Mouse (Mus musculus): Measurements from ENCODE around the gene Il17rd. TPM values are rescaled to one million over a fixed set of nuclear protein-coding genes. Genes with fewer than 3 reads are reported as not detected.

The Il17rd gene
- total and polyA plus RNA-seq, 3 experiments = 2.1 to 4.5 (median 3.2) TPM

- H3K79me2 ChIP-seq (replicated peaks; ENCODE audit: control insufficient read depth, insufficient read depth, low read length) = no peaks in the 10 kb centered on the region
- intact Hi-C loops (cut with DNase I) = no loop called here
- 77% methylated on average over 3 of the region's 3 CpGs for WGBS
- DNase-seq = no peak
- TF ChIP-seq CTCF (IDR thresholded peaks at IDR 0.05) (no peak), POLR2A (IDR thresholded peaks at IDR 0.05; ENCODE audit: insufficient read depth, low read depth, low read length) (no peak), EP300 (IDR thresholded peaks at IDR 0.05; ENCODE audit: insufficient read depth, low read depth, low read length) (no peak)
- H3K27me3 ChIP-seq (ENCODE audit: control insufficient read depth, insufficient read depth, low read length) = no peaks in the 10 kb centered on the region
- H3K9ac ChIP-seq (ENCODE audit: low read depth, low read length) = no peak overlapping the region
- no peak overlapping the region for H3K4me3 ChIP-seq
- no peak overlapping the region for H3K27ac ChIP-seq
- peaks cover 2% of the 10 kb centered on the region; the same call in 1 of the 2 replicates for H3K4me1 ChIP-seq (ENCODE audit: control insufficient read depth, insufficient read depth, low read length)
- H3K36me3 ChIP-seq (ENCODE audit: control insufficient read depth, insufficient read depth, low read length) = no peaks in the 10 kb centered on the region
Observed at GRCm38 (mm10) chr14:27139968-27140367, 101.2 kb downstream of the Il17rd start.

- no peak overlapping the region for H3K4me3 ChIP-seq
- WGBS = 40% methylated on average over 3 of the region's 3 CpGs
- H3K9ac ChIP-seq (ENCODE audit: low read depth, low read length) = no peak overlapping the region
- no peak for DNase-seq
- H3K36me3 ChIP-seq (ENCODE audit: control insufficient read depth, insufficient read depth, low read length) = no peaks in the 10 kb centered on the region
- intact Hi-C loops (cut with DNase I) = no loop called here
- no peak overlapping the region for H3K27ac ChIP-seq
- TF ChIP-seq CTCF (IDR thresholded peaks at IDR 0.05) (no peak), EP300 (IDR thresholded peaks at IDR 0.05; ENCODE audit: insufficient read depth, low read depth, low read length) (no peak), POLR2A (IDR thresholded peaks at IDR 0.05; ENCODE audit: insufficient read depth, low read depth, low read length) (no peak)
- H3K27me3 ChIP-seq (ENCODE audit: control insufficient read depth, insufficient read depth, low read length) = no peaks in the 10 kb centered on the region
- peaks cover 2% of the 10 kb centered on the region; the same call in 1 of the 2 replicates for H3K4me1 ChIP-seq (ENCODE audit: control insufficient read depth, insufficient read depth, low read length)
- no peaks in the 10 kb centered on the region for H3K79me2 ChIP-seq (replicated peaks; ENCODE audit: control insufficient read depth, insufficient read depth, low read length)
Observed at GRCm38 (mm10) chr14:27141486-27141885, 102.7 kb downstream of the Il17rd start.

GRCm38 (mm10) chr14:27142680-27143079, 103.9 kb downstream of the Il17rd start:
- no peaks in the 10 kb centered on the region for H3K79me2 ChIP-seq (replicated peaks; ENCODE audit: control insufficient read depth, insufficient read depth, low read length)
- intact Hi-C loops (cut with DNase I) = no loop called here
- 86% methylated on average over 5 of the region's 5 CpGs for WGBS
- H3K4me1 ChIP-seq (ENCODE audit: control insufficient read depth, insufficient read depth, low read length) = peaks cover 6% of the 10 kb centered on the region
- H3K4me3 ChIP-seq = no peak overlapping the region
- no peak overlapping the region for H3K27ac ChIP-seq
- H3K9ac ChIP-seq (ENCODE audit: low read depth, low read length) = no peak overlapping the region
- TF ChIP-seq EP300 (IDR thresholded peaks at IDR 0.05; ENCODE audit: insufficient read depth, low read depth, low read length) = no peak
- TF ChIP-seq POLR2A (IDR thresholded peaks at IDR 0.05; ENCODE audit: insufficient read depth, low read depth, low read length) = no peak
- no peak for TF ChIP-seq CTCF (IDR thresholded peaks at IDR 0.05)
- no peaks in the 10 kb centered on the region for H3K36me3 ChIP-seq (ENCODE audit: control insufficient read depth, insufficient read depth, low read length)
- no peaks in the 10 kb centered on the region for H3K27me3 ChIP-seq (ENCODE audit: control insufficient read depth, insufficient read depth, low read length)
- no peak for DNase-seq

- H3K79me2 ChIP-seq (replicated peaks; ENCODE audit: control insufficient read depth, insufficient read depth, low read length) = no peaks in the 10 kb centered on the region
- H3K27ac ChIP-seq = peak overlapping the region; percentile 28
- H3K36me3 ChIP-seq (ENCODE audit: control insufficient read depth, insufficient read depth, low read length) = no peaks in the 10 kb centered on the region
- no peak overlapping the region for H3K4me3 ChIP-seq
- peak; percentile 54 to 63 for DNase-seq
- TF ChIP-seq POLR2A (IDR thresholded peaks at IDR 0.05; ENCODE audit: insufficient read depth, low read depth, low read length) (no peak), EP300 (IDR thresholded peaks at IDR 0.05; ENCODE audit: insufficient read depth, low read depth, low read length) (0 out of 2 replicates have a peak, but pooled peaks have one; percentile 34)
- 50% methylated on average over 8 of the region's 8 CpGs for WGBS
- no peak overlapping the region for H3K9ac ChIP-seq (ENCODE audit: low read depth, low read length)
- H3K4me1 ChIP-seq (ENCODE audit: control insufficient read depth, insufficient read depth, low read length) = peaks cover 9% of the 10 kb centered on the region
- no peaks in the 10 kb centered on the region for H3K27me3 ChIP-seq (ENCODE audit: control insufficient read depth, insufficient read depth, low read length)
- intact Hi-C loops (cut with DNase I) = no loop called here
Observed at GRCm38 (mm10) chr14:27145171-27146045, 106.7 kb downstream of the Il17rd start.

- Histone ChIP-seq H3K4me3 (no peak overlapping the region), H3K4me1 (ENCODE audit: control insufficient read depth, insufficient read depth, low read length) (peaks cover 16% of the 10 kb centered on the region), H3K27ac (no peak overlapping the region), H3K27me3 (ENCODE audit: control insufficient read depth, insufficient read depth, low read length) (no peaks in the 10 kb centered on the region), H3K9ac (ENCODE audit: low read depth, low read length) (no peak overlapping the region), H3K36me3 (ENCODE audit: control insufficient read depth, insufficient read depth, low read length) (no peaks in the 10 kb centered on the region), H3K79me2 (replicated peaks; ENCODE audit: control insufficient read depth, insufficient read depth, low read length) (no peaks in the 10 kb centered on the region)
- TF ChIP-seq EP300 (IDR thresholded peaks at IDR 0.05; ENCODE audit: insufficient read depth, low read depth, low read length) (no peak), CTCF (IDR thresholded peaks at IDR 0.05) (no peak), POLR2A (IDR thresholded peaks at IDR 0.05; ENCODE audit: insufficient read depth, low read depth, low read length) (no peak)
- peak in 1 of 2 experiments; percentile 31 for DNase-seq
- intact Hi-C loops (cut with DNase I) = no loop called here
- WGBS = 59% methylated on average over 7 of the region's 7 CpGs
Observed at GRCm38 (mm10) chr14:27147726-27148125, 109.0 kb downstream of the Il17rd start.

- peaks cover 16% of the 10 kb centered on the region for H3K4me1 ChIP-seq (ENCODE audit: control insufficient read depth, insufficient read depth, low read length)
- H3K27ac ChIP-seq = no peak overlapping the region
Observed at GRCm38 (mm10) chr14:27149401-27149800, 110.7 kb downstream of the Il17rd start.

More at GRCm38 (mm10) chr14:27149401-27149800, 110.7 kb downstream of the Il17rd start:
- no peaks in the 10 kb centered on the region for H3K79me2 ChIP-seq (replicated peaks; ENCODE audit: control insufficient read depth, insufficient read depth, low read length)
- H3K36me3 ChIP-seq (ENCODE audit: control insufficient read depth, insufficient read depth, low read length) = no peaks in the 10 kb centered on the region
- no peak overlapping the region for H3K4me3 ChIP-seq
- H3K9ac ChIP-seq (ENCODE audit: low read depth, low read length) = no peak overlapping the region
- intact Hi-C loops (cut with DNase I) = no loop called here
- 80% methylated on average over 5 of the region's 5 CpGs for WGBS
- no peaks in the 10 kb centered on the region for H3K27me3 ChIP-seq (ENCODE audit: control insufficient read depth, insufficient read depth, low read length)
- TF ChIP-seq POLR2A (IDR thresholded peaks at IDR 0.05; ENCODE audit: insufficient read depth, low read depth, low read length) (no peak), CTCF (IDR thresholded peaks at IDR 0.05) (no peak), EP300 (IDR thresholded peaks at IDR 0.05; ENCODE audit: insufficient read depth, low read depth, low read length) (no peak)
- no peak for DNase-seq

All from heart, adult 2 months (tissue).